In the genomic region with DNA sequence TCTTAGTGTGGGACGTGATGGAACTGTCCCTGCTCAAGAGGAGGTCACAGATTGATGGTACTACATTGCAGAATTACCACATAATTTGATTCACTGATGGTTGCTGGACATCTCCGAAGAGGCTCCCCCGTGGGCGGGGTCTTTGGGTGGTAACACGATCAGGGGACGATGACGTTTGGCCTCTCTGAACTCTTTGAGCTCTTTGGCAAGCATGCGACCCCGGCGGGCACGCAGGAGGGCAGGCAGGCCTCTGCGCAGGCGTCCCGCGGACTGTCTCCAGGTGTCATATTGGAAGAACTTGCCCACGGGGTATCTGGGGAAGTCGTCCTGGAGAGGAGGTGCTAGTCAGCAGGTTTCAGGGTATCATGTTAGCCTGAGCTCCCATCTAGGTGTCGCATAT, we compare ENCODE assay signal across 18 mouse cellular contexts. TPM values are rescaled to one million over a fixed set of nuclear protein-coding genes. Genes with fewer than 3 reads are reported as not detected.
DNase-seq lines count a peak whose midpoint lies in the region; ATAC-seq and TF ChIP-seq lines count a peak whose summit lies in the region.
"Had no signal": no experiment of that assay in that cellular context is flagged by ENCODE, and none has a peak within 500 bp of the region (broad histone marks: within the 10 kb centered on the region; RNA-seq: fewer than 3 reads in every experiment).

No protein-coding gene starts in this region.

- peak overlapping the region; percentile 40 to 70 for H3K27ac ChIP-seq in heart, embryonic 14.5 days (replicated peaks in 1 of 2; ENCODE audit: control insufficient read depth in 1 of 2, insufficient read depth in 1 of 2, low read depth in 2 of 2, low read length in 2 of 2)
- H3K27ac ChIP-seq in embryonic fibroblast, embryonic 13.5 days (ENCODE audit: insufficient read depth, low read length) = no peak overlapping the region
- H3K27ac ChIP-seq: hindbrain, embryonic 13.5 days; macrophage had no signal

- no peak for TF ChIP-seq CTCF in embryonic fibroblast, embryonic 13.5 days (IDR thresholded peaks at IDR 0.05; ENCODE audit: borderline replicate concordance, insufficient read depth, low read length)

- no peaks in the 10 kb centered on the region for H3K9me3 ChIP-seq in heart, embryonic 14.5 days (ENCODE audit: control insufficient read depth, low read length)
- H3K9me3 ChIP-seq: hindbrain, embryonic 13.5 days had no signal

- ATAC-seq in heart, embryonic 14.5 days (ENCODE audit: insufficient number of reproducible peaks, insufficient read depth, low FRiP score, low read depth) = no peak
- ATAC-seq: liver, postnatal 0 days had no signal

- H3K27me3 ChIP-seq in heart, embryonic 14.5 days (ENCODE audit: control insufficient read depth, insufficient read depth, low read length) = peaks cover 46% of the 10 kb centered on the region

- peak overlapping the region; percentile 65; the same call in 1 of the 2 replicates for H3K4me2 ChIP-seq in heart, embryonic 14.5 days (ENCODE audit: low read length)
- H3K4me2 ChIP-seq: hindbrain, embryonic 13.5 days had no signal

- 14% methylated on average over 18 of the region's 18 CpGs for WGBS in heart, embryonic 14.5 days

- DNase-seq in heart, postnatal 4 days = no peak
- DNase-seq in ovary, postnatal 36 days (ENCODE audit: low spot score) = peak; percentile 3
- no peak for DNase-seq in ovary, adult 18-20 months (ENCODE audit: low spot score)
- peak; percentile 36 for DNase-seq in yolk sac, embryonic 10.5 days (ENCODE audit: low spot score)
- DNase-seq in gastrocnemius, adult 18-20 months (ENCODE audit: low spot score) = no peak
- DNase-seq in frontal cortex, postnatal 14 days (ENCODE audit: low spot score in 2 of 2) = no peak
- DNase-seq: adrenal gland, postnatal 25 days; B cell, adult 2 months; kidney, adult 8-10 months; layer of hippocampus, adult 9-11 months; liver, postnatal 0 days had no signal

- peak overlapping the region; percentile 95 for H3K9ac ChIP-seq in heart, embryonic 14.5 days (ENCODE audit: low read length)
- H3K9ac ChIP-seq: hindbrain, embryonic 13.5 days; liver, postnatal 0 days had no signal

- H3K4me1 ChIP-seq in heart, embryonic 14.5 days (ENCODE audit: control insufficient read depth in 2 of 2, insufficient read depth in 2 of 2, low read length in 2 of 2) = peaks cover 0 to 20% of the 10 kb centered on the region in 2 experiments; a peak in 3 of 4 replicates
- no peaks in the 10 kb centered on the region for H3K4me1 ChIP-seq in embryonic fibroblast, embryonic 13.5 days (ENCODE audit: control insufficient read depth, insufficient read depth, low read length)

- H3K36me3 ChIP-seq in heart, embryonic 14.5 days (ENCODE audit: control insufficient read depth, insufficient read depth, low read length) = peaks cover 66% of the 10 kb centered on the region
- H3K36me3 ChIP-seq: hindbrain, embryonic 13.5 days had no signal

- TF ChIP-seq POLR2A in embryonic fibroblast, embryonic 13.5 days (IDR thresholded peaks at IDR 0.05; ENCODE audit: low read depth, low read length) = no peak

- H3K4me3 ChIP-seq in heart, embryonic 14.5 days (ENCODE audit: control insufficient read depth in 1 of 2, insufficient read depth in 1 of 2, low read depth in 1 of 2, low read length in 2 of 2) = peak overlapping the region in 1 of 2 experiments; percentile 62; a peak in 1 of 4 replicates
- 0 out of 2 replicates have a peak overlapping the region, but pooled peaks have one; percentile 6 for H3K4me3 ChIP-seq in embryonic fibroblast, embryonic 13.5 days (ENCODE audit: insufficient read depth, low read length)
- H3K4me3 ChIP-seq: hindbrain, embryonic 13.5 days had no signal

RNA-seq across cellular contexts. Expression of a gene that starts 12.9 kb away (rescaled TPM):
- polyA plus RNA-seq in heart, embryonic 14.5 days (2014; fragmentation: Nextera tagmentation; extraction: Ambion mirVana) = 1,590 and 1,642 TPM in 2 replicates
- total RNA-seq in heart, postnatal 4 days (2021) = 1,000 to 10,000 TPM; 1,716 to 1,905 TPM
- 2,532 and 4,944 TPM in 2 replicates for polyA plus RNA-seq in embryonic fibroblast, embryonic 13.5 days (2011; ENCODE audit: insufficient read length, low read depth, missing spikeins)
- 10 to 100 TPM; 20.0 to 29.0 TPM for total RNA-seq in gastrocnemius, adult 18-20 months (2021)
- total RNA-seq: granulocyte monocyte progenitor cell, adult 5-6 weeks; neutrophil, adult 5-6 weeks had no signal

RNA-seq across cellular contexts. Expression of a gene that starts 16.0 kb away (rescaled TPM):
- polyA plus RNA-seq in heart, embryonic 14.5 days (2014; fragmentation: Nextera tagmentation; extraction: Ambion mirVana) = 0.04 TPM in 1 of 2 replicates, not detected in the other
- total RNA-seq in heart, postnatal 4 days (2021) = under 1 TPM in 1 of 2 experiments, not detected in 1; 0.16 TPM
- polyA plus RNA-seq in embryonic fibroblast, embryonic 13.5 days (2011; ENCODE audit: insufficient read length, low read depth, missing spikeins) = 0.45 and 0.93 TPM in 2 replicates
- not detected for total RNA-seq in gastrocnemius, adult 18-20 months (2021)
- total RNA-seq: adrenal gland, postnatal 25 days; granulocyte monocyte progenitor cell, adult 5-6 weeks; midbrain, postnatal 0 days; neutrophil, adult 5-6 weeks had no signal
- polyA plus RNA-seq: hindbrain, embryonic 13.5 days; macrophage; midbrain, postnatal 0 days had no signal

Comparison
In these comparisons a context has a peak if more than half of its experiments do, and no peak if none do; other contexts are left out.
1. DNase-seq: peak in ovary, postnatal 36 days (single experiment) and yolk sac, embryonic 10.5 days (single experiment); none in heart, postnatal 4 days (single experiment), ovary, adult 18-20 months (single experiment), gastrocnemius, adult 18-20 months (single experiment) and frontal cortex, postnatal 14 days (0 of 2).
2. RNA of a gene that starts 12.9 kb away (total RNA-seq): 1,716 to 1,905 TPM in heart, postnatal 4 days; 20.0 to 29.0 TPM in gastrocnemius, adult 18-20 months; every median in the first group is over 10 times any median in the second.